Mouse (Mus musculus) intestine, postnatal 0 days (tissue): ENCODE results near the gene Agfg1. TPM values are rescaled to one million over a fixed set of nuclear protein-coding genes. Genes with fewer than 3 reads are reported as not detected.
"Not testable (repeated sequence)": the region's sequence is repeated elsewhere in the genome, so short reads cannot be mapped to it uniquely, and the experiment has no call there.

Source experiments
- ATAC-seq: fragments of 200-750 bp; cut with Nextera tagmentation; 2 replicates; pipeline ENCODE4 v1.8.0; 2017; ENCODE audit warnings: mild to moderate bottlenecking, moderate TSS enrichment, moderate library complexity
- H3K27ac ChIP-seq: fragments of 300-500 bp; sonication (generic); 2 replicates; pipeline ENCODE4 v1.5.1; 2014; ENCODE audit warnings: mild to moderate bottlenecking, low read depth, low read length, moderate library complexity
- H3K27me3 ChIP-seq: fragments of 300-500 bp; sonication (generic); replicated peaks from 2 replicates; pipeline ENCODE4 v1.6.1; 2014; ENCODE audit warnings: low read length, mixed read lengths; ENCODE audit not compliant: control insufficient read depth, insufficient read depth
- H3K36me3 ChIP-seq: fragments of 300-500 bp; sonication (generic); 2 replicates; pipeline ENCODE4 v1.6.1; 2014; ENCODE audit warnings: mild to moderate bottlenecking, moderate library complexity; ENCODE audit not compliant: control insufficient read depth, insufficient read depth
- H3K4me1 ChIP-seq: fragments of 300-500 bp; sonication (generic); replicated peaks from 2 replicates; pipeline ENCODE4 v1.6.1; 2014; ENCODE audit warnings: antibody characterized with exemption, low read length, mixed read lengths; ENCODE audit not compliant: control insufficient read depth, insufficient read depth
- H3K4me2 ChIP-seq: fragments of 300-500 bp; sonication (generic); replicated peaks from 2 replicates; pipeline ENCODE4 v1.6.1; 2014; ENCODE audit warnings: low read depth, mild to moderate bottlenecking, moderate library complexity
- H3K4me3 ChIP-seq: fragments of 300-500 bp; sonication (generic); 2 replicates; pipeline ENCODE4 v1.5.1; 2014; ENCODE audit warnings: low read depth, low read length
- H3K9ac ChIP-seq: fragments of 300-500 bp; sonication (generic); 2 replicates; pipeline ENCODE4 v1.6.1; 2014; ENCODE audit warnings: mild to moderate bottlenecking, low read depth, low read length
- H3K9me3 ChIP-seq: fragments of 300-500 bp; sonication (generic); 2 replicates; pipeline ENCODE4 v1.6.1; 2016; ENCODE audit warnings: mixed run types; ENCODE audit not compliant: control insufficient read depth
- CTCF ChIP-seq: sonication (generic); IDR thresholded peaks from 2 replicates; pipeline ENCODE4 v1.5.1; 2016; ENCODE audit warnings: low read depth, mild to moderate bottlenecking, control low read depth, antibody characterized with exemption, moderate library complexity
- WGBS: fragments of 180-500 bp; shearing (Covaris S2); extraction: QIAGEN DNeasy Blood & Tissue Kit; methylation state at CpG from one replicate; pipeline ENCODE4 v1.1.7; 2014; 5-methylcytosine and 5-hydroxymethylcytosine counted together
- microRNA-seq: library from miRNA; unstranded; fragments of <30 nt; microRNA quantifications from one replicate; pipeline ENCODE4, GENCODE M21; 2016
- polyA plus RNA-seq: library from polyadenylated mRNA; unstranded; fragments of >200 nt; fragmentation: Nextera tagmentation; extraction: Ambion mirVana; gene quantifications from 2 replicates; pipeline ENCODE4 v1.2.1, GENCODE M21; 2015

Agfg1 gene
- polyA plus RNA-seq, 1 experiment from 2014 or later: 35.8 TPM

GRCm38 (mm10) chr1:82938666-82939065 lies 99.4 kb downstream of the Agfg1 start:
- Histone ChIP-seq H3K9ac (no peak overlapping the region), H3K4me2 (no peak overlapping the region), H3K4me3 (no peak overlapping the region), H3K4me1 (no peaks in the 10 kb centered on the region), H3K27ac (no peak overlapping the region), H3K36me3 (no peaks in the 10 kb centered on the region), H3K9me3 (peaks cover 5% of the 10 kb centered on the region; the same call in 1 of the 2 replicates), H3K27me3 (no peaks in the 10 kb centered on the region)
- WGBS: 92% methylated on average over 5 of the region's 5 CpGs
- no peak for ATAC-seq
- no peak for TF ChIP-seq CTCF

GRCm38 (mm10) chr1:82942505-82942904 lies 103.2 kb downstream of the Agfg1 start:
- not testable (repeated sequence) for H3K9me3 ChIP-seq, H3K27ac ChIP-seq, H3K9ac ChIP-seq, H3K27me3 ChIP-seq, H3K4me2 ChIP-seq, H3K4me1 ChIP-seq, ATAC-seq, H3K36me3 ChIP-seq, H3K4me3 ChIP-seq
- 64% methylated on average over 1 of the region's 2 CpGs for WGBS

- ATAC-seq, H3K36me3 ChIP-seq, H3K4me2 ChIP-seq, H3K27ac ChIP-seq, H3K4me3 ChIP-seq, H3K9ac ChIP-seq, H3K9me3 ChIP-seq, H3K27me3 ChIP-seq, H3K4me1 ChIP-seq: not testable (repeated sequence)
- no CpG with 5 or more reads among the region's 6 CpGs for WGBS
These were observed 104.0 kb downstream of the Agfg1 start, which contains the start of gene A030003K21Rik for GRCm38 (mm10) chr1:82943295-82943694. Gene A030003K21Rik (minus strand): TSS chr1:82943388.

- WGBS: 100% methylated on average over 2 of the region's 2 CpGs
- not testable (repeated sequence) for H3K27me3 ChIP-seq, H3K4me3 ChIP-seq, H3K9ac ChIP-seq, H3K4me2 ChIP-seq, H3K36me3 ChIP-seq, ATAC-seq, H3K9me3 ChIP-seq, H3K27ac ChIP-seq, H3K4me1 ChIP-seq
These were observed 106.7 kb downstream of the Agfg1 start for GRCm38 (mm10) chr1:82946029-82946428.

- WGBS: 90% methylated on average over 2 of the region's 2 CpGs
- Histone ChIP-seq H3K27ac (no peak overlapping the region), H3K4me2 (no peak overlapping the region), H3K27me3 (no peaks in the 10 kb centered on the region), H3K4me1 (no peaks in the 10 kb centered on the region), H3K9me3 (no peaks in the 10 kb centered on the region), H3K9ac (no peak overlapping the region), H3K36me3 (no peaks in the 10 kb centered on the region), H3K4me3 (no peak overlapping the region)
- TF ChIP-seq CTCF: no peak
- ATAC-seq: no peak
These were observed 109.3 kb downstream of the Agfg1 start for GRCm38 (mm10) chr1:82948601-82949000.

Small RNA genes lying within 50 kb of the gene (microRNA-seq; reads per million reads assigned to microRNA genes)
- not detected for gene Gm22396

Other genes with a start within 250 kb of the Agfg1 start
- gene Mff, start 114.6 kb upstream of the Agfg1 start, polyA plus RNA-seq: 132 and 136 TPM in 2 replicates
- 760 and 763 TPM in 2 replicates for gene Tm4sf20, start 71.0 kb upstream of the Agfg1 start, polyA plus RNA-seq
- gene Gm47791, start 68.2 kb upstream of the Agfg1 start, polyA plus RNA-seq: not detected in 2 replicates
- gene A030005L19Rik, start 73.8 kb downstream of the Agfg1 start, polyA plus RNA-seq: 0.31 TPM in 1 of 2 replicates, not detected in the other
- not detected in 2 replicates for gene A030014E15Rik, start 85.4 kb downstream of the Agfg1 start, polyA plus RNA-seq
- gene Gm6217, start 91.9 kb downstream of the Agfg1 start, polyA plus RNA-seq: not detected in 2 replicates
- not detected in 2 replicates for gene A030003K21Rik, start 103.9 kb downstream of the Agfg1 start, polyA plus RNA-seq
- gene Gm7544, start 116.5 kb downstream of the Agfg1 start, polyA plus RNA-seq: not detected in 2 replicates
- gene Gm47955, start 120.8 kb downstream of the Agfg1 start, polyA plus RNA-seq: not detected in 2 replicates
- not detected in 2 replicates for gene Gm47959, start 161.1 kb downstream of the Agfg1 start, polyA plus RNA-seq
- 5.8 and 6.8 TPM in 2 replicates for gene Slc19a3, start 199.0 kb downstream of the Agfg1 start, polyA plus RNA-seq
- gene Krtap28-10, start 203.0 kb downstream of the Agfg1 start, polyA plus RNA-seq: not detected in 2 replicates
- gene Gm47969, start 205.4 kb downstream of the Agfg1 start, polyA plus RNA-seq: not detected in 2 replicates
- gene A030005K14Rik, start 219.9 kb downstream of the Agfg1 start, polyA plus RNA-seq: not detected in 2 replicates
- 0.12 TPM in 1 of 2 replicates, not detected in the other for gene Krtap28-13, start 221.4 kb downstream of the Agfg1 start, polyA plus RNA-seq